Mouse (Mus musculus) midbrain, embryonic 14.5 days (tissue): ENCODE measurements around the gene Tpte. TPM values are rescaled to one million over a fixed set of nuclear protein-coding genes. Genes with fewer than 3 reads are reported as not detected.

ENCODE experiments used
- ATAC-seq: fragments of 200-750 bp; cut with Nextera tagmentation; 2 replicates; pipeline ENCODE4 v1.8.0; 2017; ENCODE audit warnings: moderate number of reproducible peaks, moderate library complexity; ENCODE audit not compliant: low FRiP score, low TSS enrichment
- DNase-seq: peaks from one replicate; pipeline ENCODE4 v3.0.0-alpha.2; 2015
- H3K27ac ChIP-seq: fragments of 300-500 bp; sonication (generic); replicated peaks from 2 replicates; pipeline ENCODE4 v1.5.1; 2014; ENCODE audit warnings: mild to moderate bottlenecking, low read depth, low read length, moderate library complexity
- H3K27me3 ChIP-seq: fragments of 300-500 bp; sonication (generic); 2 replicates; pipeline ENCODE4 v1.6.1; 2014; ENCODE audit warnings: low read length, control low read depth, mixed read lengths; ENCODE audit not compliant: control insufficient read depth, insufficient read depth
- H3K36me3 ChIP-seq: fragments of 300-500 bp; sonication (generic); 2 replicates; pipeline ENCODE4 v1.6.1; 2014; ENCODE audit warnings: low read length, control low read depth; ENCODE audit not compliant: control insufficient read depth, insufficient read depth
- H3K4me1 ChIP-seq: fragments of 300-500 bp; sonication (generic); 2 replicates; pipeline ENCODE4 v1.6.1; 2014; ENCODE audit warnings: mild to moderate bottlenecking, antibody characterized with exemption, low read length, control low read depth; ENCODE audit not compliant: control insufficient read depth, insufficient read depth
- H3K4me2 ChIP-seq: fragments of 300-500 bp; sonication (generic); 2 replicates; pipeline ENCODE4 v1.6.1; 2014; ENCODE audit warnings: mild to moderate bottlenecking, low read length, moderate library complexity
- H3K4me3 ChIP-seq: fragments of 300-500 bp; sonication (generic); replicated peaks from 2 replicates; pipeline ENCODE4 v1.5.1; 2014; ENCODE audit warnings: low read depth, low read length
- H3K9ac ChIP-seq: fragments of 300-500 bp; sonication (generic); replicated peaks from 2 replicates; pipeline ENCODE4 v1.6.1; 2014; ENCODE audit warnings: mild to moderate bottlenecking, low read length, moderate library complexity
- H3K9me3 ChIP-seq: fragments of 300-500 bp; sonication (generic); 2 replicates; pipeline ENCODE4 v1.6.1; 2016; ENCODE audit warnings: low read length, control low read depth, mixed read lengths; ENCODE audit not compliant: control insufficient read depth
- WGBS: fragments of 180-500 bp; shearing (Covaris S2); extraction: QIAGEN DNeasy Blood & Tissue Kit; methylation state at CpG from one replicate; pipeline ENCODE4 v1.1.7; 2014; 5-methylcytosine and 5-hydroxymethylcytosine counted together
- polyA plus RNA-seq: library from polyadenylated mRNA; unstranded; fragments of >200 nt; fragmentation: Nextera tagmentation; extraction: Ambion mirVana; gene quantifications from 2 replicates; pipeline ENCODE4 v1.2.1, GENCODE M21; 2014

Gene Tpte
- polyA plus RNA-seq, 1 experiment from 2014 or later: not detected

DNA sequence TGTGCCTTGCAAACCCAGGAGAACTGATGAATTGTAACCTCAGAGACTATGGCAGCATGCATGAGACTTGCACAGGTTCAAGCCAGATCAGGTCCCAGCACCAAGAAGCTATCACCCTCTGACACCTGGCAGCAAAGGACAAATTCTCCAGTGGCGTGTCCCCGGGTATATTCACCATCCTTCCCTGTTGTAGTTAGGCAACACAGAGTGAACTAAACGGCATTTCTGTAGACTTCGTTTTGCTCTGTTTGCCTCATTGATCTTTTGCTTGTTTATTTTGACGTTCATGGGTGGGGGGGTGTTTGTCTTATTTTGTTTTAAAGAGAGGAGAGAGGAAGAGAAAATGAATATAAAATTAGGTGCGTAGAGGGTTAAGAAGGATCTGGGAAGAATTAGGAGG is 101.9 kb downstream of the Tpte start:
- no peak overlapping the region for H3K9ac ChIP-seq
- peaks cover 20% of the 10 kb centered on the region for H3K36me3 ChIP-seq
- no peaks in the 10 kb centered on the region for H3K4me1 ChIP-seq
- no peak overlapping the region for H3K27ac ChIP-seq
- no peaks in the 10 kb centered on the region for H3K9me3 ChIP-seq
- DNase-seq (no peak), ATAC-seq (no peak)
- no peak overlapping the region for H3K4me3 ChIP-seq
- 97% methylated on average over 6 of the region's 6 CpGs for WGBS
- H3K27me3 ChIP-seq: no peaks in the 10 kb centered on the region
- H3K4me2 ChIP-seq: no peak overlapping the region

- no peak overlapping the region for H3K4me2 ChIP-seq
- no peak overlapping the region for H3K9ac ChIP-seq
- no peaks in the 10 kb centered on the region for H3K27me3 ChIP-seq
- no peak overlapping the region for H3K4me3 ChIP-seq
- H3K4me1 ChIP-seq: no peaks in the 10 kb centered on the region
- 81% methylated on average over 10 of the region's 10 CpGs for WGBS
- H3K9me3 ChIP-seq: no peaks in the 10 kb centered on the region
- ATAC-seq (no peak), DNase-seq (no peak)
- H3K27ac ChIP-seq: no peak overlapping the region
- H3K36me3 ChIP-seq: peaks cover 8% of the 10 kb centered on the region
Measured at GRCm38 (mm10) chr8:22389874-22390273, 106.6 kb downstream of the Tpte start.

- Histone ChIP-seq H3K9me3 (no peaks in the 10 kb centered on the region), H3K4me3 (no peak overlapping the region), H3K4me2 (no peak overlapping the region), H3K4me1 (no peaks in the 10 kb centered on the region), H3K9ac (no peak overlapping the region), H3K27me3 (no peaks in the 10 kb centered on the region), H3K36me3 (peaks cover 8% of the 10 kb centered on the region), H3K27ac (no peak overlapping the region)
- 92% methylated on average over 8 of the region's 8 CpGs for WGBS
- no peak for ATAC-seq
- no peak for DNase-seq
Measured at GRCm38 (mm10) chr8:22390766-22391463, 107.7 kb downstream of the Tpte start.

DNA sequence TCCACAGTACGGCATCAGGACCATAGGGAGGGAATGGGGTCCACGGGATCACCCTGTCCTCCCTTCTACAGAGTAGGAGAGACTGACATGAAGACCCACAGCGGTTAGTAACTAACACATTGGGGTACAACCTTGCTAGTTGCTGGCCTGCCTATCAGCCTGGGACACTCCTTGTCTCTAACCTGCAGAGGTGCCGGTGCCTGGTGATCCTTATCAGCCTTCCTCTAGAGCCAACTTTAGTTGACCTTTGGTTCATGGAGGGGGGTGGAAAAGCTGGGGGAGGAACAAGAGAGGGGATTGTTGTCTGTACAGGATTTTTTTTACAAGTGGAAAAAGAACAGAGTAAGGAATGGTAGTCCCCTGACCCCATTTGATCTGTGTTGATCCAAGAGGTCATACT is 111.2 kb downstream of the Tpte start:
- DNase-seq (no peak), ATAC-seq (no peak)
- WGBS: 92% methylated on average over 4 of the region's 4 CpGs
- Histone ChIP-seq H3K27me3 (no peaks in the 10 kb centered on the region), H3K4me2 (no peak overlapping the region), H3K9me3 (no peaks in the 10 kb centered on the region), H3K27ac (no peak overlapping the region), H3K4me3 (no peak overlapping the region), H3K9ac (no peak overlapping the region), H3K36me3 (no peaks in the 10 kb centered on the region; the same call in 1 of the 2 replicates), H3K4me1 (peaks cover 8% of the 10 kb centered on the region; the same call in 1 of the 2 replicates)

DNA sequence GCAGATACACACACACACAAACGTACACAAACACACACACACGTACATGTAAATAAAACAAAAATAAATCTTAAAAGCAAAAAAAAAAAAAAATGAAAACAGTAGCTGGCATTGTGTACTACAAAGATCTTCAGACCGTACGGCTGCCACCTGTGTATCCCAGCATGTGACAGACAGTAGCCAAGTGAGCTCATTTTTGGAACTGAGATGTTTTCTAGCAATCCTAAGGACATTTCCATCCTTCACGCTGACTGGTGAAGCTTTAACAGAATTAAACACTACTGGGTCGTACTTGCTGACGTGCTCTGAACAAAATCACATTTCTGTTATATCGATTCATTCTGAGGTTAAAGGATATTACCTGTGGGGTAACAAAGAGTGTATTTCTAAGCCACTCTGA is 112.0 kb downstream of the Tpte start:
- Histone ChIP-seq H3K9ac (no peak overlapping the region), H3K4me3 (no peak overlapping the region), H3K9me3 (no peaks in the 10 kb centered on the region), H3K27ac (no peak overlapping the region), H3K4me2 (no peak overlapping the region), H3K4me1 (peaks cover 8% of the 10 kb centered on the region; the same call in 1 of the 2 replicates), H3K36me3 (no peaks in the 10 kb centered on the region), H3K27me3 (no peaks in the 10 kb centered on the region)
- no peak for DNase-seq
- ATAC-seq: no peak
- WGBS: 94% methylated on average over 8 of the region's 8 CpGs

DNA sequence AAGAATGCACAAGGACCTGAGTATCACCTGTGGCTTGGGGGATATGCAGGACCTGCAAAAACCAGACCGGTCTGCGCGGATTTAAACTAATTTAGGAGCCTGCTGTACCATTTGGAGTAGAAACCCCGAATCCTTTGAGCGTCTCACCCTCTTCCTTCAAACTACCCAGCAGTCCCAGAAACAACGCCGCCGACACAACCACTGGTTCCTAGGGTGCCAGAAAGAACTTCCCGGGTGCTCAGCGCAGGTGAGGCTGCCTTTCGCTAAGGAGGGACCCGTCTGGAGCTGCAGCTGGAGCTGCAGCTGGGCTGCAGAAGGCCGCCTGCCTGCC is 114.5 kb downstream of the Tpte start:
- ATAC-seq (no peak), DNase-seq (no peak)
- H3K36me3 ChIP-seq: no peaks in the 10 kb centered on the region
- peak overlapping the region; percentile 75 for H3K4me3 ChIP-seq
- peak overlapping the region; percentile 80 for H3K27ac ChIP-seq
- no peaks in the 10 kb centered on the region for H3K27me3 ChIP-seq
- WGBS: under 1% methylated on average over 13 of the region's 13 CpGs
- peak overlapping the region; percentile 75 for H3K9ac ChIP-seq
- no peaks in the 10 kb centered on the region for H3K9me3 ChIP-seq
- H3K4me1 ChIP-seq: peaks cover 8% of the 10 kb centered on the region; the same call in 1 of the 2 replicates
- H3K4me2 ChIP-seq: peak overlapping the region; percentile 81

DNA sequence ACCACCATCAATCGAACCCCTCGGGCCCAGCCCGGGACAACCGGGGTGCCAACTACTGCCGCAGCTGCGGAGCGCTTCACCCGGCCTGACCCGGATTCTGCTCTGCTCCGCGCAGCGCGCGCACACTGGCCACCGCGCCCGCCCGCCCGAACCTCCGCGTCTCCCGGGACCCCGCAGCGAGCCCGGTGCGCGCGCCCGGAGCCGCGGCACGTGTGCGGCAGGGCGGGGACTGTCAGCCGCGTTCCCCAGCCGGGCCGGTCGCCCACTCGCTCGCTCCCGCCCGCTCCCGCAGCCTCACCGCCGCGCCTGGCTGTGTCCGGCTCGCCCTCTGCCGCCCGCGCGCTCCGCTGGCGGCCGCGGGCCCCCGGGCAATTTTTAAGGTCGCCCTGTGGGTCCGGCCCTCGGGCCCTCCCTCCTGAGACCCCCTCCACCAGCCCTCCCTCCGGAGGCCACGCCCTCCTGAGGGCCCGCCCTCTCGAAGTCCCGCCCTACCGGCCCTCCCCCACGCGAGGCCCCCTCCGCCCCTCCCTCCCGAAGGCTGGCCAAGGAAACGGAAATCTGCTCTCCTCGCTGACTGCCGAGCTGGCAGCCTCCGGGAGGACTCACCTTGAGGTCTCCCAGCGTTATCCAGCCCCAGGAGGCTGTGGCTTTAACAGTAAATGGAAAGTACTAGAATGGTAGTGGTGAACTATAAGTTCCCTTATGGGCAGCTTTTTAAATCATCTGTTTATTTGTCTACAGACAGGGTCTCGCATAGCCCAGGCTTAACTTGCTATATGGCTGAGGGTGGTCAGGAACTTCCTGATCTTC is 115.1 kb downstream of the Tpte start, which contains the start of gene Slc25a15:
TSS of gene Slc25a15 (minus strand) at position 456 of the 810 bp plus-strand sequence.
- H3K27me3 ChIP-seq: no peaks in the 10 kb centered on the region
- H3K9ac ChIP-seq: peak within 1 kb of the TSS; percentile 75
- DNase-seq: peak; percentile 94
- WGBS: under 1% methylated on average over 76 of the region's 77 CpGs
- H3K9me3 ChIP-seq: no peaks in the 10 kb centered on the region
- H3K4me1 ChIP-seq: peaks cover 8% of the 10 kb centered on the region; the same call in 1 of the 2 replicates
- H3K4me2 ChIP-seq: peak within 1 kb of the TSS; percentile 81
- H3K36me3 ChIP-seq: no peaks in the 10 kb centered on the region
- peak; percentile 94 for ATAC-seq
- peak within 1 kb of the TSS; percentile 75 for H3K4me3 ChIP-seq
- H3K27ac ChIP-seq: peak within 1 kb of the TSS; percentile 80

DNA sequence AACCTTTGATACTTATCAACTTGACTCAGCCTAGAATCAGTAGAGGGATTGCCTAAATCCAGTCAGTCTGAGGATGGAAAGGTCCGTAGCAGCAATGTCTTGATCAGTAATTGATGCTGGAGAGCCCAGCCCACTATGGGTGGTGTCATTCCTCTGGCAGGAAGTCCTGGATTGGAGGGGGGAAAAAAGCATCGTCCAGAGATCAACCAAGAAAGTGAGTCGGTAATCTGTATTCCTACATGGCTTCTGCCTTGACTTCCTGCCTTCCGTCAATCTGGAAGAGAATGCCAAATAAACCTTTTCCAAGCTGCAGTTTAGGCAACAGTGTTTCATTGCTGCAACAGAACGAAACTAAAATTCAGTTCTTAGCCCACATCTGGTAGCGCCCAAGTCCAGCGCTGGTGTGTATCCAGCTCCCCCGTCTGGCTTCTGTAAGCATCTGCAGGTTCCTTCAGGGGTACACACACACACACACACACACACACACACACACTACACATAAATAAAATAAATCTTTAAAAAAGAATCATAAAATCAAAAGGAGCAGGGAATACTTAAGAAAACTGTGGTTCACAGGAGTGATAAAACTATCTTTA is 116.1 kb downstream of the Tpte start:
- H3K27me3 ChIP-seq: no peaks in the 10 kb centered on the region
- DNase-seq: no peak
- 90% methylated on average over 8 of the region's 8 CpGs for WGBS
- 0 out of 2 replicates have a peak overlapping the region, but pooled peaks have one; percentile 80 for H3K27ac ChIP-seq
- no peaks in the 10 kb centered on the region for H3K9me3 ChIP-seq
- no peak overlapping the region for H3K9ac ChIP-seq
- H3K4me2 ChIP-seq: peak overlapping the region; percentile 81
- ATAC-seq: no peak
- no peaks in the 10 kb centered on the region for H3K36me3 ChIP-seq
- peak overlapping the region; percentile 75 for H3K4me3 ChIP-seq
- H3K4me1 ChIP-seq: peaks cover 8% of the 10 kb centered on the region; the same call in 1 of the 2 replicates
